Mouse (Mus musculus) left cerebral cortex, postnatal 36 days (tissue): ENCODE measurements around the gene Zfp653. TPM values are rescaled to one million over a fixed set of nuclear protein-coding genes. Genes with fewer than 3 reads are reported as not detected.
"Not testable (repeated sequence)": the region's sequence is repeated elsewhere in the genome, so short reads cannot be mapped to it uniquely, and the experiment has no call there.

ENCODE experiments used
- DNase-seq, 2 experiments: peaks; one replicate each; pipeline ENCODE4 v3.0.0; 2021 to 2022; ENCODE audit warnings: low spot score in 2 of 2, mixed read lengths in 1 of 2
- intact Hi-C: fragments of 180-260 bp; cut with DNase I; formaldehyde crosslinking; loops from one replicate; pipeline ENCODE4 v1.15.1; 2025
- total RNA-seq, 2 experiments: library from RNA; stranded (reverse); gene quantifications; 2 replicates each; pipeline ENCODE4 v1.2.3; 2021

The Zfp653 gene
- total RNA-seq, 2 experiments from 2014 or later, result 18.7 to 22.8 TPM

- intact Hi-C loops, result no loop called here
- no peak for DNase-seq
Observed at GRCm38 (mm10) chr9:22076223-22076622, 5.0 kb upstream of the Zfp653 start.

GRCm38 (mm10) chr9:22075778-22076177 is 4.6 kb upstream of the Zfp653 start:
- intact Hi-C loops, DNase-seq: not testable (repeated sequence)

- intact Hi-C loops, result no loop called here
- DNase-seq, result no peak
Observed at GRCm38 (mm10) chr9:22072276-22072675, 1.1 kb upstream of the Zfp653 start.

- DNase-seq, result no peak
- intact Hi-C loops, result loop anchor here (2.0 to 5.0 kb wide), 3 partner anchors 47 to 85 kb away; partner anchors contain the start of gene Elof1
Observed at GRCm38 (mm10) chr9:22069881-22070553, 1.2 kb downstream of the Zfp653 start.

- no peak for DNase-seq
- intact Hi-C loops, result loop anchor here (5.0 kb wide), 1 partner anchor 75 kb away; no protein-coding TSS in a partner anchor
Observed at GRCm38 (mm10) chr9:22067195-22067594, 4.0 kb downstream of the Zfp653 start.

- intact Hi-C loops, result loop anchor here (5.0 kb wide), 1 partner anchor 76 kb away; no protein-coding TSS in a partner anchor
- no peak for DNase-seq
Observed at GRCm38 (mm10) chr9:22066433-22066832, 4.7 kb downstream of the Zfp653 start.

GRCm38 (mm10) chr9:22065642-22066041 is 5.5 kb downstream of the Zfp653 start:
- intact Hi-C loops, result loop anchor here (5.0 kb wide), 1 partner anchor 77 kb away; no protein-coding TSS in a partner anchor
- DNase-seq, result no peak

- intact Hi-C loops, result no loop called here
- DNase-seq, result no peak
Observed at GRCm38 (mm10) chr9:22064341-22064740, 6.8 kb downstream of the Zfp653 start.

GRCm38 (mm10) chr9:22061339-22061738 is 9.8 kb downstream of the Zfp653 start:
- peak in 1 of 2 experiments; percentile 66 for DNase-seq
- intact Hi-C loops, result no loop called here

GRCm38 (mm10) chr9:22058011-22058424 is 13.2 kb downstream of the Zfp653 start:
- intact Hi-C loops, result no loop called here
- DNase-seq, result no peak

- DNase-seq, result no peak
- intact Hi-C loops, result no loop called here
Observed at GRCm38 (mm10) chr9:22057031-22057517, 14.1 kb downstream of the Zfp653 start.

- DNase-seq, result no peak
- intact Hi-C loops, result no loop called here
Observed at GRCm38 (mm10) chr9:22056303-22056910, 14.8 kb downstream of the Zfp653 start.

- intact Hi-C loops, result no loop called here
- no peak for DNase-seq
Observed at GRCm38 (mm10) chr9:22055713-22056112, 15.5 kb downstream of the Zfp653 start.

GRCm38 (mm10) chr9:22054411-22055076 is 16.6 kb downstream of the Zfp653 start:
- intact Hi-C loops, result loop anchor here (5.0 kb wide), 2 partner anchors 47 to 92 kb away; partner anchors contain the start of gene Epor

GRCm38 (mm10) chr9:22053657-22054056 is 17.5 kb downstream of the Zfp653 start:
- no peak for DNase-seq
- intact Hi-C loops, result loop anchor here (5.0 kb wide), 2 partner anchors 46 to 91 kb away; partner anchors contain the start of gene Epor

More at GRCm38 (mm10) chr9:22054411-22055076, 16.6 kb downstream of the Zfp653 start:
- peak; percentile 74 to 77 for DNase-seq

GRCm38 (mm10) chr9:22051958-22052254 is 19.3 kb downstream of the Zfp653 start, which contains the start of gene Elavl3:
Gene Elavl3 (minus strand): TSS chr9:22052023.
- intact Hi-C loops, result loop anchor here (5.0 kb wide), 2 partner anchors 45 to 90 kb away; partner anchors contain the start of gene Epor
- DNase-seq, result peak; percentile 83 to 87

GRCm38 (mm10) chr9:22051161-22051957 is 19.8 kb downstream of the Zfp653 start:
- intact Hi-C loops, result loop anchor here (5.0 kb wide), 2 partner anchors 44 to 89 kb away; partner anchors contain the start of gene Epor
- DNase-seq, result peak in 1 of 2 experiments; percentile 40

- peak; percentile 67 to 80 for DNase-seq
- intact Hi-C loops, result loop anchor here (5.0 kb wide), 2 partner anchors 43 to 88 kb away; partner anchors contain the start of gene Epor
Observed at GRCm38 (mm10) chr9:22050351-22050889, 20.8 kb downstream of the Zfp653 start.
